Mouse (Mus musculus): ENCODE measurements around the gene Zbtb18.

DNA sequence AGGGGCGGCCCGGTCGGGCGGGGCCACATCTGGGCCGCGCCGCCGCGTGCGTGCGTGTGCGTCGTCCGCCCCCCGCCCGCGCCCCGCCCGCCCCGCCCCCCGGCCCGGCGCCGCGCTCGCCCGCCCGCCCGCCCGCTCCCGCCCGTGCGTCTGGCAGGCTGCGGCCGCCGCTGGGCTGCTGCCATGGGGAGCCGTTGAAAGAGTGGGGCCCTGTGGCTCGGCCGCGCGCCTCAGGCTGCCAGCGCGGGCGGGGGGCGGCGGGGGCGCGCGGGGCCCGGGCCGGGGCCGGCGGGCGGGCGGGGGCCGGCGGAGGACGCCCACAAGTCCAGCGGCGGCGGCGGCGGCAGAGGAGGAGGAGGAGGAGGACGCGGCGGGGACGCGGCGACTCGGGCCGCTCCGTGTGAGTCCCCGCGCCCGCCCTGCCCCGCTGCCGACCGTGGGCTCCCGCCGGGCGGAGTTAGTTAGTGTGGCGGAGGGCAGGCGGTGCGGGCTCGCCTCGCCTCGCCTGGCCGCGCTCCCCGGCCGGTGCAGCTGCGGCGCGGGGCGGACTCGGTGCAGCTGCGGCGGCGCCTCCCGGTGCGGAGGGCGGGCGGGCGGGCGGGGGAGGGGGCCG, at the start of gene Zbtb18:
- no peak for TF ChIP-seq E2F4 (IDR thresholded peaks at IDR 0.05; ENCODE audit: insufficient replicate concordance, low read depth, low read length)
- TF ChIP-seq MAFK (IDR thresholded peaks at IDR 0.05; ENCODE audit: insufficient replicate concordance, low read length): no peak
- no peak for TF ChIP-seq CTCF (conservative IDR thresholded peaks at IDR 0.05 in 1 of 2, IDR thresholded peaks at IDR 0.05 in 1 of 2; ENCODE audit: low read depth in 2 of 2, low read length in 2 of 2)
- TF ChIP-seq HCFC1 (IDR thresholded peaks at IDR 0.05; ENCODE audit: low read depth, low read length): no peak
- peak; percentile 8; the same call in 1 of the 2 replicates for TF ChIP-seq POLR2A (IDR thresholded peaks at IDR 0.05; ENCODE audit: low read depth, low read length)
- no peak for TF ChIP-seq GABPA (IDR thresholded peaks at IDR 0.05; ENCODE audit: insufficient replicate concordance, low read depth, low read length)
- TF ChIP-seq RAD21 (IDR thresholded peaks at IDR 0.05; ENCODE audit: low read depth, low read length): no peak
- no peak for TF ChIP-seq POLR2AphosphoS2 (IDR thresholded peaks at IDR 0.05; ENCODE audit: low read depth, low read length)
